Mouse (Mus musculus) testis, adult 2 months (tissue): ENCODE data around the gene Gtsf2.
"Not testable (repeated sequence)": the region's sequence is repeated elsewhere in the genome, so short reads cannot be mapped to it uniquely, and the experiment has no call there.

Source experiments
- CTCF ChIP-seq: fragments of 200-500 bp; IDR thresholded peaks from 2 replicates; pipeline ENCODE4 v1.5.1; 2012; ENCODE audit warnings: low read depth, mild to moderate bottlenecking, inconsistent platforms, low read length, moderate library complexity; ENCODE audit not compliant: control insufficient read depth, insufficient read depth, insufficient replicate concordance
- POLR2A ChIP-seq: fragments of 200-500 bp; IDR thresholded peaks from 2 replicates; pipeline ENCODE4 v1.6.1; 2012; ENCODE audit warnings: low read depth, mild to moderate bottlenecking, inconsistent platforms, low read length, moderate library complexity; ENCODE audit not compliant: control insufficient read depth

- TF ChIP-seq CTCF, result not testable (repeated sequence)
- TF ChIP-seq POLR2A, result peak; percentile 21; the same call in 1 of the 2 replicates
These were observed 2.3 kb downstream of the Gtsf2 start for GRCm38 (mm10) chr15:103445966-103446365.
